Mouse (Mus musculus) midbrain, embryonic 11.5 days (tissue): Measurements from ENCODE around the gene Ppp3r1. TPM values are rescaled to one million over a fixed set of nuclear protein-coding genes. Genes with fewer than 3 reads are reported as not detected.
A peak's percentile ranks its signal among the peaks of the same experiment; 100 is the strongest.

Experiments
- ATAC-seq: fragments of 200-750 bp; cut with Nextera tagmentation; 2 replicates; pipeline ENCODE4 v1.8.0; 2017; ENCODE audit warnings: moderate TSS enrichment, moderate library complexity; ENCODE audit not compliant: low FRiP score
- DNase-seq: peaks from one replicate; pipeline ENCODE4 v3.0.0; 2015; ENCODE audit warnings: low spot score; ENCODE audit errors: missing footprints
- H3K27ac ChIP-seq: fragments of 300-500 bp; sonication (generic); 2 replicates; pipeline ENCODE4 v1.5.1; 2014; ENCODE audit warnings: low read depth, low read length
- H3K27me3 ChIP-seq: fragments of 300-500 bp; sonication (generic); 2 replicates; pipeline ENCODE4 v1.6.1; 2014; ENCODE audit warnings: mild to moderate bottlenecking, low read length, moderate library complexity, mixed read lengths; ENCODE audit not compliant: control insufficient read depth, insufficient read depth
- H3K36me3 ChIP-seq: fragments of 300-500 bp; sonication (generic); 2 replicates; pipeline ENCODE4 v1.6.1; 2014; ENCODE audit warnings: mild to moderate bottlenecking, low read length, moderate library complexity, mixed read lengths; ENCODE audit not compliant: control insufficient read depth, insufficient read depth
- H3K4me1 ChIP-seq: fragments of 300-500 bp; sonication (generic); 2 replicates; pipeline ENCODE4 v1.6.1; 2014; ENCODE audit warnings: low read length; ENCODE audit not compliant: control insufficient read depth, insufficient read depth
- H3K4me2 ChIP-seq: fragments of 300-500 bp; sonication (generic); 2 replicates; pipeline ENCODE4 v1.6.1; 2014; ENCODE audit warnings: mild to moderate bottlenecking, moderate library complexity
- H3K4me3 ChIP-seq: fragments of 300-500 bp; sonication (generic); 2 replicates; pipeline ENCODE4 v1.5.1; 2014; ENCODE audit warnings: low read depth, low read length
- H3K9ac ChIP-seq: fragments of 300-500 bp; sonication (generic); 2 replicates; pipeline ENCODE4 v1.6.1; 2014; ENCODE audit warnings: low read length
- H3K9me3 ChIP-seq: fragments of 300-500 bp; sonication (generic); 2 replicates; pipeline ENCODE4 v1.6.1; 2016; ENCODE audit warnings: low read length; ENCODE audit not compliant: control insufficient read depth
- WGBS: fragments of 180-500 bp; shearing (Covaris S2); extraction: QIAGEN DNeasy Blood & Tissue Kit; methylation state at CpG from one replicate; pipeline ENCODE4 v1.1.7; 2014; 5-methylcytosine and 5-hydroxymethylcytosine counted together
- polyA plus RNA-seq: library from polyadenylated mRNA; unstranded; fragments of >200 nt; fragmentation: Nextera tagmentation; extraction: Ambion mirVana; gene quantifications from 2 replicates; pipeline ENCODE4 v1.2.1, GENCODE M21; 2014

The Ppp3r1 gene
- polyA plus RNA-seq, 1 experiment from 2014 or later = 107 TPM

DNA sequence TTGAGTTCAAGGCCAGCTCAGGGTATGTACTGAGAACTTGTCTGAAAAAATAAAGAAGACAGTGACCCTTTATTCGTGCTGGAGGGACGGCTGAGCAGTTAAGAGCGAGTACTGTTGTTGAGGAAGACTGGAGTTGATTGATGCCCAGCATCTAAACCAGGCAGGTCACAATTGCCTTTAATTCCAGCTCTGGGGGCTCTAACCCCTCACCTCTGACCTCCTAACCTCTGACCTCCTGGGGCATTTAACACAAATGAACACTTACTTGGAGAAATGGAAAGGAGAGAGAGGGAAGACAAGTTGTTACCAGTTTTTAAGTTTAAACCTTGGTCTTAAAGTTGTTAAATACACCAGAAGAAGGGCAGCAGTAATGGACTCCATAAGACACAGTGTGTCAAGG, 29.7 kb downstream of the Ppp3r1 start:
- H3K9me3 ChIP-seq = no peaks in the 10 kb centered on the region
- H3K4me3 ChIP-seq = no peak overlapping the region
- WGBS = 49% methylated on average over 3 of the region's 3 CpGs
- no peak overlapping the region for H3K4me2 ChIP-seq
- H3K27me3 ChIP-seq = no peaks in the 10 kb centered on the region
- ATAC-seq (0 out of 2 replicates have a peak, but pooled peaks have one; percentile 2), DNase-seq (no peak)
- H3K27ac ChIP-seq = no peak overlapping the region
- no peak overlapping the region for H3K9ac ChIP-seq
- H3K36me3 ChIP-seq = no peaks in the 10 kb centered on the region
- peaks cover 4% of the 10 kb centered on the region; the same call in 1 of the 2 replicates for H3K4me1 ChIP-seq

DNA sequence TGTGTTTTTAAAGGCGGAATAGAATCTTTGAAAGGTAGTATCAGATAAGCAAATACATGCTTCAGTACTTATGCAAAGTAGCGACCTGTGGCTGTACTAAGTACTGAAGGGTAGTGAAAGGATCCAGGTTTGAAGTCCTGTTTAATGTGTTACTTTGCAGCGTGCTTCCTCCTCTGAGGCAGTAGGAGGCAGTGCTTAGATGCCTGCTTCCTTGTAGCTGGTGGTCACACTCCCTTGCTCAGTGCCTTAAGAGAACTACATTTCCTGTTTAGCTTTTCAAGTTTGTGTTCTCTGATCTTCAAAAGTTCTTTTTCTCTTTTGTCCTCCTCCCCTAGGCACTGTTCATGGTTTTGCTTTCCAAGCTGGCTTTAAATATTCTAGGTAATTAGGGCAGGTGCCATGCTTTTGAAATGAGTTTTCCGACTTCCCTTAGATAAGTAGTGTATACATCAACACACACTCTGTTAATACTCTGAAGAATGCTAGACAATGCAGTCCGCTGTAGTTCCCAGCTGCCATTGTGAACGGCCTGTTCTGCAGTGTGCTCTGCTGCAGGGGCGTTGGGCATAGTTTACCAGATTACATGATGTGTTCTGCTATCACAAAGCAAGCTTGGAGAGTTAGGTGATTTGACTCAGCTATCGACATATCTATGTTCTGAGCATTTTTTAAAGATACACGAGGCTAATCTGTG, 33.2 kb downstream of the Ppp3r1 start:
- H3K9ac ChIP-seq = no peak overlapping the region
- H3K4me3 ChIP-seq = no peak overlapping the region
- no peak for DNase-seq
- H3K9me3 ChIP-seq = no peaks in the 10 kb centered on the region
- no peaks in the 10 kb centered on the region for H3K27me3 ChIP-seq
- no peak overlapping the region for H3K4me2 ChIP-seq
- ATAC-seq = peak; percentile 76
- WGBS = 57% methylated on average over 9 of the region's 9 CpGs
- peaks cover 4% of the 10 kb centered on the region; the same call in 1 of the 2 replicates for H3K4me1 ChIP-seq
- H3K27ac ChIP-seq = no peak overlapping the region
- no peaks in the 10 kb centered on the region; the same call in 1 of the 2 replicates for H3K36me3 ChIP-seq

DNA sequence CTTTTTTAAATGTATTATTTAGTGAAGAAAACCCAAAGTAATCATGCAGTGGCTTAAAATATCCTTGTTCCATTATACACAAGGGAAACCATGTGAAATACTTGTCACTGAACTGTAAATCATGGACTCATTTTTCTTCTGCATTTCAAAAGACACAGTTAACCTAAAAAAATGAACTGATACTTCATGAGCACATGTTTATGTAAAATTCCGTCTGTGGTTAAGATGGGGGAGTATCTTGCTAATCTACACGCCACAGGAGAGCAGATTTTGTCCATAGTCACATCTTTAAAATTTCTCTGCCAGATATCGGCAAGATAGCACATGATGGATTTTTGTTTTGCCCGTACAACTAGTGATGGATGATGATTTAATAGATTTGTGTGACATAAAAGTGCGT, 40.1 kb downstream of the Ppp3r1 start:
- no peak overlapping the region for H3K27ac ChIP-seq
- H3K36me3 ChIP-seq = peaks cover 2% of the 10 kb centered on the region; the same call in 1 of the 2 replicates

GRCm38 (mm10) chr11:17199840-17200501, 40.9 kb downstream of the Ppp3r1 start:
- DNase-seq (no peak), ATAC-seq (no peak)
- no peak overlapping the region for H3K27ac ChIP-seq
- no peaks in the 10 kb centered on the region for H3K4me1 ChIP-seq
- H3K36me3 ChIP-seq = peaks cover 2% of the 10 kb centered on the region; the same call in 1 of the 2 replicates
- no peaks in the 10 kb centered on the region for H3K9me3 ChIP-seq
- no peaks in the 10 kb centered on the region for H3K27me3 ChIP-seq
- WGBS = 92% methylated on average over 3 of the region's 3 CpGs
- H3K4me2 ChIP-seq = no peak overlapping the region
- no peak overlapping the region for H3K9ac ChIP-seq
- no peak overlapping the region for H3K4me3 ChIP-seq

More for the DNA sequence above, 40.1 kb downstream of the Ppp3r1 start:
- ATAC-seq (no peak), DNase-seq (no peak)
- no peak overlapping the region for H3K9ac ChIP-seq
- H3K4me3 ChIP-seq = no peak overlapping the region
- H3K4me2 ChIP-seq = no peak overlapping the region
- H3K4me1 ChIP-seq = no peaks in the 10 kb centered on the region
- no peaks in the 10 kb centered on the region for H3K27me3 ChIP-seq
- H3K9me3 ChIP-seq = no peaks in the 10 kb centered on the region
- 96% methylated on average over 5 of the region's 5 CpGs for WGBS

GRCm38 (mm10) chr11:17200936-17201335, 41.9 kb downstream of the Ppp3r1 start:
- DNase-seq = no peak
- H3K9ac ChIP-seq = no peak overlapping the region
- H3K9me3 ChIP-seq = no peaks in the 10 kb centered on the region
- 93% methylated on average over 4 of the region's 4 CpGs for WGBS
- H3K27ac ChIP-seq = no peak overlapping the region
- H3K4me1 ChIP-seq = no peaks in the 10 kb centered on the region
- H3K4me3 ChIP-seq = no peak overlapping the region
- H3K36me3 ChIP-seq = peaks cover 2% of the 10 kb centered on the region; the same call in 1 of the 2 replicates
- no peak overlapping the region for H3K4me2 ChIP-seq
- ATAC-seq = no peak
- H3K27me3 ChIP-seq = no peaks in the 10 kb centered on the region

DNA sequence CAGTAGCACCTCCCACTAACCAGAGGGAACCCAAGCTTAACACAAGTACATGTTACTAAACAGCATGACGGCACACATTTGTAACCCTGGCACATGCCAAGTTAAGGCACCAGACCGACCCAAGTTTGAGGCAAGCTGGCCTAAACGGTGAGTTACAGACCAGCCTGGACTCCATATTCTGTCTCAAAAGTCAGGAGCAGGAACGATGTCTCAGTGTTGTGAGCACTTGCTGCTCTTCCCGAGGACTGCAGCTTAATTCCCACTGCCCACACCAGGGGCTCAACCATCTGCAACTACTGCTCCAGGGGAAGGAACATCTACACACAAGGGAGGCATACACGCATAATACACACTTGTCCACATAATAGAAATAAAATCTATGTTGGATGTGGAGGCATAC, 43.4 kb downstream of the Ppp3r1 start:
- Histone ChIP-seq H3K9ac (no peak overlapping the region), H3K27me3 (no peaks in the 10 kb centered on the region), H3K4me1 (no peaks in the 10 kb centered on the region), H3K27ac (no peak overlapping the region), H3K4me3 (no peak overlapping the region), H3K4me2 (no peak overlapping the region), H3K36me3 (peaks cover under 1% of the 10 kb centered on the region; the same call in 1 of the 2 replicates), H3K9me3 (no peaks in the 10 kb centered on the region)
- 88% methylated on average over 6 of the region's 6 CpGs for WGBS
- DNase-seq = no peak
- ATAC-seq = no peak

GRCm38 (mm10) chr11:17211258-17212140, 52.4 kb downstream of the Ppp3r1 start, which contains the start of gene Pno1:
TSS of gene Pno1 (minus strand) at chr11:17211568.
- H3K9ac ChIP-seq = peak within 1 kb of the TSS; percentile 77
- peaks cover 16% of the 10 kb centered on the region for H3K4me1 ChIP-seq
- WGBS = under 1% methylated on average over 64 of the region's 65 CpGs
- H3K27me3 ChIP-seq = no peaks in the 10 kb centered on the region
- ATAC-seq (peak; percentile 100), DNase-seq (peak; percentile 99)
- H3K4me2 ChIP-seq = peak within 1 kb of the TSS; percentile 70
- peaks cover 2% of the 10 kb centered on the region; the same call in 1 of the 2 replicates for H3K36me3 ChIP-seq
- H3K4me3 ChIP-seq = peak within 1 kb of the TSS; percentile 88
- peak within 1 kb of the TSS; percentile 37; the same call in 1 of the 2 replicates for H3K27ac ChIP-seq
- H3K9me3 ChIP-seq = no peaks in the 10 kb centered on the region

- H3K27ac ChIP-seq = no peak overlapping the region
- H3K4me3 ChIP-seq = peak overlapping the region; percentile 88
- peaks cover 2% of the 10 kb centered on the region; the same call in 1 of the 2 replicates for H3K36me3 ChIP-seq
- DNase-seq = no peak
- H3K27me3 ChIP-seq = no peaks in the 10 kb centered on the region
- H3K9ac ChIP-seq = peak overlapping the region; percentile 77
- ATAC-seq = no peak
- peak overlapping the region; percentile 70 for H3K4me2 ChIP-seq
- H3K9me3 ChIP-seq = no peaks in the 10 kb centered on the region
- H3K4me1 ChIP-seq = peaks cover 16% of the 10 kb centered on the region
- 2% methylated on average over 10 of the region's 10 CpGs for WGBS
Observed at GRCm38 (mm10) chr11:17212141-17212495, 53.1 kb downstream of the Ppp3r1 start.
